Mouse (Mus musculus) heart, postnatal 0 days (tissue): Measurements from ENCODE around the gene Ric8b. TPM values are rescaled to one million over a fixed set of nuclear protein-coding genes. Genes with fewer than 3 reads are reported as not detected.
A peak's percentile ranks its signal among the peaks of the same experiment; 100 is the strongest.

ENCODE experiments used
- ATAC-seq: fragments of 200-750 bp; cut with Nextera tagmentation; 2 replicates; pipeline ENCODE4 v1.8.0; 2017; ENCODE audit warnings: low read depth, moderate number of reproducible peaks, moderate library complexity; ENCODE audit not compliant: insufficient read depth
- DNase-seq: peaks from one replicate; pipeline ENCODE4 v3.0.0-alpha.2; 2016; ENCODE audit warnings: low spot score
- H3K27ac ChIP-seq: fragments of 300-500 bp; sonication (generic); 2 replicates; pipeline ENCODE4 v1.5.1; 2014; ENCODE audit warnings: low read depth, mild to moderate bottlenecking
- H3K27me3 ChIP-seq: fragments of 300-500 bp; sonication (generic); 2 replicates; pipeline ENCODE4 v1.6.1; 2014; ENCODE audit warnings: low read length, mixed read lengths; ENCODE audit not compliant: control insufficient read depth, insufficient read depth
- H3K36me3 ChIP-seq: fragments of 300-500 bp; sonication (generic); replicated peaks from 2 replicates; pipeline ENCODE4 v1.6.1; 2014; ENCODE audit warnings: low read length, mixed read lengths; ENCODE audit not compliant: control insufficient read depth, insufficient read depth
- H3K4me1 ChIP-seq: fragments of 300-500 bp; sonication (generic); 2 replicates; pipeline ENCODE4 v1.6.1; 2014; ENCODE audit warnings: antibody characterized with exemption; ENCODE audit not compliant: control insufficient read depth, insufficient read depth
- H3K4me2 ChIP-seq: fragments of 300-500 bp; sonication (generic); 2 replicates; pipeline ENCODE4 v1.6.1; 2014; ENCODE audit warnings: low read depth, mild to moderate bottlenecking, low read length, moderate library complexity
- H3K4me3 ChIP-seq: fragments of 300-500 bp; sonication (generic); 2 replicates; pipeline ENCODE4 v1.5.1; 2014; ENCODE audit warnings: low read depth, low read length
- H3K9ac ChIP-seq: fragments of 300-500 bp; sonication (generic); replicated peaks from 2 replicates; pipeline ENCODE4 v1.6.1; 2014; ENCODE audit warnings: low read depth, low read length, mixed read lengths
- H3K9me3 ChIP-seq: fragments of 300-500 bp; sonication (generic); replicated peaks from 2 replicates; pipeline ENCODE4 v1.6.1; 2016; ENCODE audit warnings: low read length; ENCODE audit not compliant: control insufficient read depth
- CTCF ChIP-seq: IDR thresholded peaks from 2 replicates; pipeline ENCODE4 v1.5.1; 2016; ENCODE audit warnings: antibody characterized with exemption, control low read depth, low read depth
- EP300 ChIP-seq: IDR thresholded peaks from 2 replicates; pipeline ENCODE4 v1.6.1; 2016; ENCODE audit warnings: antibody characterized with exemption, low read depth
- WGBS: fragments of 180-500 bp; shearing (Covaris S2); extraction: QIAGEN DNeasy Blood & Tissue Kit; methylation state at CpG from one replicate; pipeline ENCODE4 v1.1.7; 2014; 5-methylcytosine and 5-hydroxymethylcytosine counted together
- polyA plus RNA-seq: library from polyadenylated mRNA; unstranded; fragments of >200 nt; fragmentation: Nextera tagmentation; extraction: Ambion mirVana; gene quantifications from 2 replicates; pipeline ENCODE4 v1.2.1, GENCODE M21; 2015
- total RNA-seq: library from RNA; depleted of rRNA; stranded (reverse); fragments of >200 nt; gene quantifications from 2 replicates; pipeline ENCODE4 v1.2.3, GENCODE M21; 2014; ENCODE audit warnings: low replicate concordance

Ric8b gene
- total and polyA plus RNA-seq, 2 experiments from 2014 or later, result 10.5 to 22.7 TPM

GRCm38 (mm10) chr10:85044732-85045720 lies 127.6 kb downstream of the Ric8b start:
- no peaks in the 10 kb centered on the region for H3K27me3 ChIP-seq
- H3K4me3 ChIP-seq, result peak overlapping the region; percentile 43
- TF ChIP-seq CTCF (peak; percentile 75), EP300 (no peak)
- no peaks in the 10 kb centered on the region for H3K9me3 ChIP-seq
- H3K4me1 ChIP-seq, result no peaks in the 10 kb centered on the region
- H3K4me2 ChIP-seq, result peak overlapping the region; percentile 64
- peak overlapping the region; percentile 52 for H3K9ac ChIP-seq
- 12% methylated on average over 24 of the region's 24 CpGs for WGBS
- ATAC-seq (0 out of 2 replicates have a peak, but pooled peaks have one; percentile 49), DNase-seq (peak; percentile 76)
- no peaks in the 10 kb centered on the region for H3K36me3 ChIP-seq
- H3K27ac ChIP-seq, result peak overlapping the region; percentile 39; the same call in 1 of the 2 replicates

- Histone ChIP-seq H3K4me2 (no peak overlapping the region), H3K4me1 (no peaks in the 10 kb centered on the region), H3K4me3 (no peak overlapping the region), H3K9me3 (no peaks in the 10 kb centered on the region), H3K27ac (no peak overlapping the region), H3K27me3 (no peaks in the 10 kb centered on the region), H3K9ac (no peak overlapping the region), H3K36me3 (no peaks in the 10 kb centered on the region)
- WGBS, result 30% methylated on average over 5 of the region's 5 CpGs
- peak; percentile 71 for TF ChIP-seq CTCF
- TF ChIP-seq EP300, result no peak
- ATAC-seq (no peak), DNase-seq (peak; percentile 24)
Measured at GRCm38 (mm10) chr10:85046585-85046984, 129.2 kb downstream of the Ric8b start.

GRCm38 (mm10) chr10:85048008-85048407 lies 130.6 kb downstream of the Ric8b start:
- Histone ChIP-seq H3K36me3 (no peaks in the 10 kb centered on the region), H3K9ac (no peak overlapping the region), H3K27me3 (no peaks in the 10 kb centered on the region), H3K27ac (no peak overlapping the region), H3K4me3 (no peak overlapping the region), H3K4me2 (no peak overlapping the region), H3K9me3 (no peaks in the 10 kb centered on the region), H3K4me1 (no peaks in the 10 kb centered on the region)
- 92% methylated on average over 8 of the region's 8 CpGs for WGBS
- TF ChIP-seq EP300 (no peak), CTCF (no peak)
- no peak for DNase-seq
- ATAC-seq, result no peak

GRCm38 (mm10) chr10:85050668-85051208 lies 133.3 kb downstream of the Ric8b start:
- no peak for TF ChIP-seq EP300
- no peak for TF ChIP-seq CTCF
- Histone ChIP-seq H3K9me3 (0 out of 2 replicates have a peak, but pooled peaks cover 4% of the 10 kb centered on the region), H3K4me3 (no peak overlapping the region), H3K4me1 (no peaks in the 10 kb centered on the region), H3K9ac (no peak overlapping the region), H3K36me3 (no peaks in the 10 kb centered on the region), H3K4me2 (no peak overlapping the region), H3K27me3 (no peaks in the 10 kb centered on the region), H3K27ac (no peak overlapping the region)
- no peak for ATAC-seq
- DNase-seq, result no peak
- WGBS, result 47% methylated on average over 4 of the region's 4 CpGs

DNA sequence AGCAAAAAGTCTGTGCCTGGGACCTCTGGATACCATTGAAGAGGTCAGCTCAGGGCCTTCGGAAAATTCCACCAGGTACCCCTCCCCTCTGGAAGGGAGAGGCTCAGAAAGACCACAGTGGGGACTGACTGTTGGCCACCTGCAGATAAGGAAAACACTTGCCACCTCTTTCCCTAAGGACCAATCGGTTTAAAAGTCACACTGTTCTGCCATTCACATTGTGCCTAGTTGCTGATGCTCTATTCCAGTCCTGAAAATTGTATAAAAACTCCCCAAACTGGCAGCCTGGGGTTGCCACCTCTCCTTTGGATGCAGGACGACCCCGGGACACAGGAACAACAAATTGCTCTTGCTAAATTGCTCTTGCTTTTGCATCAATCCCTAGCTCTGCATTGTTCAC lies 135.0 kb downstream of the Ric8b start:
- Histone ChIP-seq H3K4me2 (no peak overlapping the region), H3K4me3 (no peak overlapping the region), H3K9me3 (0 out of 2 replicates have a peak, but pooled peaks cover 4% of the 10 kb centered on the region), H3K9ac (no peak overlapping the region), H3K36me3 (no peaks in the 10 kb centered on the region), H3K27me3 (no peaks in the 10 kb centered on the region), H3K4me1 (no peaks in the 10 kb centered on the region), H3K27ac (no peak overlapping the region)
- ATAC-seq (no peak), DNase-seq (no peak)
- no peak for TF ChIP-seq EP300
- TF ChIP-seq CTCF, result no peak
- 37% methylated on average over 4 of the region's 4 CpGs for WGBS
